Mouse (Mus musculus): ENCODE results near the gene Zfc3h1.

- TF ChIP-seq POLR2A (IDR thresholded peaks at IDR 0.05; ENCODE audit: extremely low read depth, insufficient read depth, low read length) (no peak), CTCF (IDR thresholded peaks at IDR 0.05; ENCODE audit: extremely low read depth, insufficient read depth, low read length) (no peak)
Measured at GRCm38 (mm10) chr10:115476506-115476905, 91.7 kb downstream of the Zfc3h1 start.
